Mouse (Mus musculus) E14TG2a.4 (cell line): ENCODE data around the gene Vasn.

Source experiments
- CTCF ChIP-seq: conservative IDR thresholded peaks from 2 replicates; pipeline ENCODE4 v1.5.1; 2014; ENCODE audit warnings: low read length
- NANOG ChIP-seq: IDR thresholded peaks from 2 replicates; pipeline ENCODE4 v1.6.1; 2014; ENCODE audit warnings: borderline replicate concordance, low read length, mixed read lengths

GRCm38 (mm10) chr16:4651081-4651480, 11.3 kb downstream of the Vasn start:
- TF ChIP-seq CTCF (no peak), NANOG (no peak)
